Mouse (Mus musculus) left cerebral cortex, adult 9 months (tissue): ENCODE data around the gene Galnt12.

Source experiments
- DNase-seq, 2 experiments: peaks; one replicate each; pipeline ENCODE4 v3.0.0; 2022; ENCODE audit warnings: low spot score in 2 of 2

Gene Galnt12

GRCm38 (mm10) chr4:47150806-47151205 lies 59.1 kb downstream of the Galnt12 start:
- no peak for DNase-seq

GRCm38 (mm10) chr4:47151553-47152183 lies 60.0 kb downstream of the Galnt12 start:
- DNase-seq, result no peak

- DNase-seq, result no peak
Measured at GRCm38 (mm10) chr4:47161103-47161755, 69.5 kb downstream of the Galnt12 start.

GRCm38 (mm10) chr4:47161756-47162587 lies 70.3 kb downstream of the Galnt12 start:
- DNase-seq, result no peak

GRCm38 (mm10) chr4:47172314-47172713 lies 80.6 kb downstream of the Galnt12 start:
- no peak for DNase-seq
